Mouse (Mus musculus): Measurements from ENCODE around the gene Rprd1b.

DNA sequence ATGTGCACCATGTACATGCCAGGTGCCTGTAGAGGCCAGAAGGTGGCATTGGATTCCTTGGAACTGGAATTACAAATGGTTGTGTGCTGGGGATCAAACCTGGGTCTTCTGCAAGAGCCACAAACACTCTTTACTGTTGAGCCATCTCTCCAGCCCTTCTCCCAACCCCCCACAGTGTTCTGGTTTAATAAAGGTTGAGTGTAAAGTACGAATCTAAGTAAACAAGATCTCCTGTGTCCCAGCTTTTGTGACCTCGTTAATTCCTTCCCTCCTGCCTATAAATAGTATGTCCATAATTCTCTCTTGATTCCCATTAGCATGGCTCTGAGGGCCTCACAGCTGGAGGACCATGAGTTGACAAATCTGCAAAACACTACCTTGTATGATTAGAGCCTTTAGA is 49.7 kb downstream of the Rprd1b start:
- TF ChIP-seq CTCF (IDR thresholded peaks at IDR 0.05; ENCODE audit: low read depth) (no peak), EP300 (IDR thresholded peaks at IDR 0.05; ENCODE audit: low read depth) (no peak)

Data from liver, embryonic 14.5 days (tissue).